Mouse (Mus musculus): ENCODE measurements around the gene Nr2e3. TPM values are rescaled to one million over a fixed set of nuclear protein-coding genes. Genes with fewer than 3 reads are reported as not detected.

Nr2e3 gene
- polyA plus RNA-seq (2012; ENCODE audit: insufficient read depth, low replicate concordance) = 0.03 TPM in 1 of 2 replicates, not detected in the other

GRCm38 (mm10) chr9:59960559-59960958 is at the start of gene Nr2e3:
Gene Nr2e3, minus strand, starts transcription at chr9:59960659.
- TF ChIP-seq GATA1 (IDR thresholded peaks at IDR 0.05; ENCODE audit: borderline replicate concordance, low read length) (no peak), FLI1 (IDR thresholded peaks at IDR 0.05; ENCODE audit: low read length) (no peak)
- Histone ChIP-seq H3K4me3 (replicated peaks) (no peak within 1 kb of the TSS), H3K9me3 (no peaks in the 10 kb centered on the region), H3K27me3 (replicated peaks) (peaks cover 27% of the 10 kb centered on the region), H3K4me1 (peaks cover 8% of the 10 kb centered on the region), H3K36me3 (replicated peaks; ENCODE audit: low read length) (no peaks in the 10 kb centered on the region)

GRCm38 (mm10) chr9:60008936-60009335 is 48.5 kb upstream of the Nr2e3 start:
- H3K9me3 ChIP-seq = peaks cover 13% of the 10 kb centered on the region

GRCm38 (mm10) chr9:60002323-60002722 is 41.9 kb upstream of the Nr2e3 start:
- H3K27me3 ChIP-seq (replicated peaks) = peaks cover 10% of the 10 kb centered on the region
- H3K9me3 ChIP-seq = peaks cover 25% of the 10 kb centered on the region
- H3K4me1 ChIP-seq = peaks cover 3% of the 10 kb centered on the region; the same call in 1 of the 2 replicates
- TF ChIP-seq GATA1 (IDR thresholded peaks at IDR 0.05; ENCODE audit: borderline replicate concordance, low read length) = no peak
- H3K36me3 ChIP-seq (replicated peaks; ENCODE audit: low read length) = no peaks in the 10 kb centered on the region
- no peak overlapping the region for H3K4me3 ChIP-seq (replicated peaks)

More at GRCm38 (mm10) chr9:60008936-60009335, 48.5 kb upstream of the Nr2e3 start:
- Histone ChIP-seq H3K4me1 (peaks cover 3% of the 10 kb centered on the region; the same call in 1 of the 2 replicates), H3K36me3 (replicated peaks; ENCODE audit: low read length) (no peaks in the 10 kb centered on the region), H3K4me3 (replicated peaks) (no peak overlapping the region), H3K27me3 (replicated peaks) (peaks cover 12% of the 10 kb centered on the region)
- no peak for TF ChIP-seq FLI1 (IDR thresholded peaks at IDR 0.05; ENCODE audit: low read length)
- TF ChIP-seq GATA1 (IDR thresholded peaks at IDR 0.05; ENCODE audit: borderline replicate concordance, low read length) = no peak

GRCm38 (mm10) chr9:60001444-60001843 is 41.0 kb upstream of the Nr2e3 start:
- Histone ChIP-seq H3K4me3 (replicated peaks) (no peak overlapping the region), H3K4me1 (peaks cover 3% of the 10 kb centered on the region; the same call in 1 of the 2 replicates), H3K27me3 (replicated peaks) (peaks cover 8% of the 10 kb centered on the region), H3K9me3 (peaks cover 25% of the 10 kb centered on the region), H3K36me3 (replicated peaks; ENCODE audit: low read length) (no peaks in the 10 kb centered on the region)
- TF ChIP-seq FLI1 (IDR thresholded peaks at IDR 0.05; ENCODE audit: low read length) (no peak), GATA1 (IDR thresholded peaks at IDR 0.05; ENCODE audit: borderline replicate concordance, low read length) (no peak)

- TF ChIP-seq FLI1 (IDR thresholded peaks at IDR 0.05; ENCODE audit: low read length) (no peak), GATA1 (IDR thresholded peaks at IDR 0.05; ENCODE audit: borderline replicate concordance, low read length) (no peak)
- H3K9me3 ChIP-seq = peaks cover 2% of the 10 kb centered on the region
These were observed 37.3 kb upstream of the Nr2e3 start for GRCm38 (mm10) chr9:59997725-59998124.

GRCm38 (mm10) chr9:59991407-59991806 is 30.9 kb upstream of the Nr2e3 start:
- Histone ChIP-seq H3K36me3 (replicated peaks; ENCODE audit: low read length) (no peaks in the 10 kb centered on the region), H3K4me1 (no peaks in the 10 kb centered on the region), H3K27me3 (replicated peaks) (peaks cover 16% of the 10 kb centered on the region), H3K4me3 (replicated peaks) (no peak overlapping the region), H3K9me3 (no peaks in the 10 kb centered on the region)
- TF ChIP-seq FLI1 (IDR thresholded peaks at IDR 0.05; ENCODE audit: low read length) = no peak
- TF ChIP-seq GATA1 (IDR thresholded peaks at IDR 0.05; ENCODE audit: borderline replicate concordance, low read length) = no peak

More at GRCm38 (mm10) chr9:59997725-59998124, 37.3 kb upstream of the Nr2e3 start:
- no peaks in the 10 kb centered on the region for H3K36me3 ChIP-seq (replicated peaks; ENCODE audit: low read length)
- H3K27me3 ChIP-seq (replicated peaks) = peaks cover 11% of the 10 kb centered on the region
- H3K4me3 ChIP-seq (replicated peaks) = no peak overlapping the region
- H3K4me1 ChIP-seq = no peaks in the 10 kb centered on the region

GRCm38 (mm10) chr9:59989864-59990263 is 29.4 kb upstream of the Nr2e3 start:
- no peak for TF ChIP-seq GATA1 (IDR thresholded peaks at IDR 0.05; ENCODE audit: borderline replicate concordance, low read length)
- TF ChIP-seq FLI1 (IDR thresholded peaks at IDR 0.05; ENCODE audit: low read length) = no peak
- Histone ChIP-seq H3K36me3 (replicated peaks; ENCODE audit: low read length) (no peaks in the 10 kb centered on the region), H3K9me3 (no peaks in the 10 kb centered on the region), H3K4me3 (replicated peaks) (no peak overlapping the region), H3K4me1 (no peaks in the 10 kb centered on the region), H3K27me3 (replicated peaks) (peaks cover 14% of the 10 kb centered on the region)

GRCm38 (mm10) chr9:59985900-59986572 is 25.6 kb upstream of the Nr2e3 start:
- H3K4me1 ChIP-seq = no peaks in the 10 kb centered on the region
- H3K36me3 ChIP-seq (replicated peaks; ENCODE audit: low read length) = no peaks in the 10 kb centered on the region
- no peaks in the 10 kb centered on the region for H3K9me3 ChIP-seq
- no peak overlapping the region for H3K4me3 ChIP-seq (replicated peaks)
- TF ChIP-seq FLI1 (IDR thresholded peaks at IDR 0.05; ENCODE audit: low read length) (no peak), GATA1 (IDR thresholded peaks at IDR 0.05; ENCODE audit: borderline replicate concordance, low read length) (no peak)
- peaks cover 15% of the 10 kb centered on the region for H3K27me3 ChIP-seq (replicated peaks)

GRCm38 (mm10) chr9:59981116-59981515 is 20.7 kb upstream of the Nr2e3 start:
- TF ChIP-seq GATA1 (IDR thresholded peaks at IDR 0.05; ENCODE audit: borderline replicate concordance, low read length) = no peak
- TF ChIP-seq FLI1 (IDR thresholded peaks at IDR 0.05; ENCODE audit: low read length) = no peak

GRCm38 (mm10) chr9:59971263-59971662 is 10.8 kb upstream of the Nr2e3 start:
- Histone ChIP-seq H3K36me3 (replicated peaks; ENCODE audit: low read length) (no peaks in the 10 kb centered on the region), H3K9me3 (no peaks in the 10 kb centered on the region), H3K27me3 (replicated peaks) (peaks cover 21% of the 10 kb centered on the region), H3K4me1 (peaks cover 5% of the 10 kb centered on the region), H3K4me3 (replicated peaks) (no peak overlapping the region)
- TF ChIP-seq GATA1 (IDR thresholded peaks at IDR 0.05; ENCODE audit: borderline replicate concordance, low read length) (no peak), FLI1 (IDR thresholded peaks at IDR 0.05; ENCODE audit: low read length) (no peak)

More at GRCm38 (mm10) chr9:59981116-59981515, 20.7 kb upstream of the Nr2e3 start:
- peaks cover 10% of the 10 kb centered on the region for H3K27me3 ChIP-seq (replicated peaks)
- H3K9me3 ChIP-seq = no peaks in the 10 kb centered on the region
- no peaks in the 10 kb centered on the region for H3K36me3 ChIP-seq (replicated peaks; ENCODE audit: low read length)
- no peak overlapping the region for H3K4me3 ChIP-seq (replicated peaks)
- no peaks in the 10 kb centered on the region for H3K4me1 ChIP-seq

Data from megakaryocyte, embryonic 14.5 days (primary cell).